ENCODE assay signal across 24 mouse cellular contexts in genomic region chr4:114607873-114608272, GRCm38 (mm10).
A peak's percentile ranks its signal among the peaks of the same experiment; 100 is the strongest.
DNase-seq lines count a peak whose midpoint lies in the region; ATAC-seq and TF ChIP-seq lines count a peak whose summit lies in the region.
"Had no signal": no experiment of that assay in that cellular context is flagged by ENCODE, and none has a peak within 500 bp of the region (broad histone marks: within the 10 kb centered on the region; RNA-seq: fewer than 3 reads in every experiment).

No protein-coding gene starts in this region.

- 64% methylated on average over 2 of the region's 2 CpGs for WGBS in forebrain, postnatal 0 days
- 74% methylated on average over 2 of the region's 2 CpGs for WGBS in forebrain, embryonic 15.5 days
- WGBS in heart, embryonic 15.5 days, result 58% methylated on average over 2 of the region's 2 CpGs
- 41% methylated on average over 2 of the region's 2 CpGs for WGBS in lung, embryonic 16.5 days
- 36% methylated on average over 2 of the region's 2 CpGs for WGBS in limb, embryonic 15.5 days

- H3K4me3 ChIP-seq in forebrain, postnatal 0 days (ENCODE audit: low read depth, low read length), result no peak overlapping the region
- H3K4me3 ChIP-seq in forebrain, embryonic 15.5 days, result no peak overlapping the region
- no peak overlapping the region for H3K4me3 ChIP-seq in heart, embryonic 15.5 days
- no peak overlapping the region for H3K4me3 ChIP-seq in lung, embryonic 16.5 days (ENCODE audit: low read length)
- no peak overlapping the region for H3K4me3 ChIP-seq in limb, embryonic 15.5 days
- H3K4me3 ChIP-seq: embryonic facial prominence, embryonic 12.5 days; erythroblast, embryonic 14.5 days; forebrain, embryonic 12.5 days; gastrocnemius, adult 2 months; hindbrain, embryonic 12.5 days; hindbrain, embryonic 15.5 days had no signal

- no peak for TF ChIP-seq CTCF in forebrain, postnatal 0 days (IDR thresholded peaks at IDR 0.05; ENCODE audit: low read depth)

- H3K4me2 ChIP-seq in forebrain, postnatal 0 days (ENCODE audit: low read depth), result no peak overlapping the region
- H3K4me2 ChIP-seq in forebrain, embryonic 15.5 days (replicated peaks), result no peak overlapping the region
- H3K4me2 ChIP-seq in heart, embryonic 15.5 days, result no peak overlapping the region
- no peak overlapping the region for H3K4me2 ChIP-seq in lung, embryonic 16.5 days (ENCODE audit: low read depth, low read length)
- no peak overlapping the region for H3K4me2 ChIP-seq in limb, embryonic 15.5 days
- H3K4me2 ChIP-seq: embryonic facial prominence, embryonic 12.5 days; forebrain, embryonic 12.5 days; hindbrain, embryonic 12.5 days; hindbrain, embryonic 15.5 days had no signal

- no peaks in the 10 kb centered on the region for H3K27me3 ChIP-seq in forebrain, postnatal 0 days (ENCODE audit: insufficient read depth, low read length)
- no peaks in the 10 kb centered on the region for H3K27me3 ChIP-seq in forebrain, embryonic 15.5 days
- H3K27me3 ChIP-seq in heart, embryonic 15.5 days, result peaks cover 17% of the 10 kb centered on the region
- H3K27me3 ChIP-seq in lung, embryonic 16.5 days (ENCODE audit: control insufficient read depth, insufficient read depth, low read depth, low read length), result no peaks in the 10 kb centered on the region
- no peaks in the 10 kb centered on the region for H3K27me3 ChIP-seq in limb, embryonic 15.5 days
- H3K27me3 ChIP-seq: embryonic facial prominence, embryonic 12.5 days; forebrain, embryonic 12.5 days; hindbrain, embryonic 12.5 days; hindbrain, embryonic 15.5 days; Patski had no signal

- H3K9me3 ChIP-seq in forebrain, postnatal 0 days (ENCODE audit: low read length), result no peaks in the 10 kb centered on the region
- H3K9me3 ChIP-seq in forebrain, embryonic 15.5 days, result no peaks in the 10 kb centered on the region
- H3K9me3 ChIP-seq in heart, embryonic 15.5 days (replicated peaks), result no peaks in the 10 kb centered on the region
- H3K9me3 ChIP-seq in lung, embryonic 16.5 days (ENCODE audit: control insufficient read depth, low read length), result no peaks in the 10 kb centered on the region
- H3K9me3 ChIP-seq in limb, embryonic 15.5 days, result no peaks in the 10 kb centered on the region
- H3K9me3 ChIP-seq: embryonic facial prominence, embryonic 12.5 days; forebrain, embryonic 12.5 days; hindbrain, embryonic 12.5 days; hindbrain, embryonic 15.5 days had no signal

- DNase-seq in forebrain, postnatal 0 days, result no peak
- DNase-seq in heart, adult 18-20 months, result no peak
- no peak for DNase-seq in lung, adult 18-20 months
- DNase-seq: adrenal gland, postnatal 10 days; adrenal gland, postnatal 36 days; B cell, adult 2 months; cerebellum, adult 18-20 months; cerebellum, adult 9-10 months; cerebellum, postnatal 14 days; gastrocnemius, adult 2 months; gastrocnemius, postnatal 14 days; heart, adult 11 months had no signal

- no peaks in the 10 kb centered on the region for H3K4me1 ChIP-seq in forebrain, postnatal 0 days (ENCODE audit: insufficient read depth)
- no peaks in the 10 kb centered on the region for H3K4me1 ChIP-seq in forebrain, embryonic 15.5 days
- H3K4me1 ChIP-seq in heart, embryonic 15.5 days (replicated peaks), result no peaks in the 10 kb centered on the region
- 0 out of 2 replicates have a peak, but pooled peaks cover 2% of the 10 kb centered on the region for H3K4me1 ChIP-seq in lung, embryonic 16.5 days (replicated peaks; ENCODE audit: control insufficient read depth, insufficient read depth, low read length)
- H3K4me1 ChIP-seq in limb, embryonic 15.5 days, result peaks cover 40% of the 10 kb centered on the region
- H3K4me1 ChIP-seq: embryonic facial prominence, embryonic 12.5 days; forebrain, embryonic 12.5 days; hindbrain, embryonic 12.5 days; hindbrain, embryonic 15.5 days had no signal

- 0 out of 2 replicates have a peak, but pooled peaks have one; percentile 10 for ATAC-seq in forebrain, postnatal 0 days
- ATAC-seq in forebrain, embryonic 15.5 days (replicated peaks), result no peak
- ATAC-seq in heart, embryonic 15.5 days (replicated peaks; ENCODE audit: insufficient number of reproducible peaks, insufficient read depth, low FRiP score, low read depth), result peak; percentile 52; the same call in 1 of the 2 replicates
- ATAC-seq in lung, embryonic 16.5 days (ENCODE audit: low read depth), result 0 out of 2 replicates have a peak, but pooled peaks have one; percentile 21
- peak; percentile 80 for ATAC-seq in limb, embryonic 15.5 days (ENCODE audit: insufficient number of reproducible peaks, low FRiP score, low TSS enrichment, low read depth)
- ATAC-seq: forebrain, embryonic 16.5 days; Patski had no signal

- no peak overlapping the region for H3K27ac ChIP-seq in forebrain, postnatal 0 days (ENCODE audit: low read depth, low read length)
- H3K27ac ChIP-seq in forebrain, embryonic 15.5 days (replicated peaks), result no peak overlapping the region
- H3K27ac ChIP-seq in heart, embryonic 15.5 days, result 0 out of 2 replicates have a peak overlapping the region, but pooled peaks have one; percentile 1
- H3K27ac ChIP-seq in lung, embryonic 16.5 days (ENCODE audit: low read length), result no peak overlapping the region
- H3K27ac ChIP-seq in limb, embryonic 15.5 days, result peak overlapping the region; percentile 69
- H3K27ac ChIP-seq: embryonic facial prominence, embryonic 12.5 days; forebrain, embryonic 12.5 days; gastrocnemius, adult 2 months; hindbrain, embryonic 12.5 days; hindbrain, embryonic 15.5 days had no signal

- H3K9ac ChIP-seq in forebrain, postnatal 0 days, result no peak overlapping the region
- no peak overlapping the region for H3K9ac ChIP-seq in forebrain, embryonic 15.5 days (replicated peaks)
- no peak overlapping the region for H3K9ac ChIP-seq in heart, embryonic 15.5 days
- H3K9ac ChIP-seq in lung, embryonic 16.5 days (ENCODE audit: low read length), result no peak overlapping the region
- no peak overlapping the region for H3K9ac ChIP-seq in limb, embryonic 15.5 days
- H3K9ac ChIP-seq: embryonic facial prominence, embryonic 12.5 days; forebrain, embryonic 12.5 days; hindbrain, embryonic 12.5 days; hindbrain, embryonic 15.5 days had no signal

- H3K36me3 ChIP-seq in forebrain, postnatal 0 days (ENCODE audit: insufficient read depth), result no peaks in the 10 kb centered on the region
- no peaks in the 10 kb centered on the region for H3K36me3 ChIP-seq in forebrain, embryonic 15.5 days
- H3K36me3 ChIP-seq in heart, embryonic 15.5 days, result no peaks in the 10 kb centered on the region
- no peaks in the 10 kb centered on the region for H3K36me3 ChIP-seq in lung, embryonic 16.5 days (ENCODE audit: control insufficient read depth, insufficient read depth, low read length)
- H3K36me3 ChIP-seq in limb, embryonic 15.5 days, result peaks cover 2% of the 10 kb centered on the region; the same call in 1 of the 2 replicates
- H3K36me3 ChIP-seq: embryonic facial prominence, embryonic 12.5 days; forebrain, embryonic 12.5 days; G1E; hindbrain, embryonic 12.5 days; hindbrain, embryonic 15.5 days had no signal

Comparison
In these comparisons a context has a peak if more than half of its experiments do, and no peak if none do; other contexts are left out.
1. H3K27ac ChIP-seq: peak in heart, embryonic 15.5 days (single experiment) and limb, embryonic 15.5 days (single experiment); none in forebrain, postnatal 0 days (single experiment), forebrain, embryonic 15.5 days (single experiment) and lung, embryonic 16.5 days (single experiment).